Mouse (Mus musculus): ENCODE measurements at regions not wholly inside any gene's neighbourhood (a gene's known extent, or its start where the extent isn't known, plus 50 kb on each side); places are given as distances from the start of the nearest gene placed in this dataset.
A peak's percentile ranks its signal among the peaks of the same experiment; 100 is the strongest.

DNA sequence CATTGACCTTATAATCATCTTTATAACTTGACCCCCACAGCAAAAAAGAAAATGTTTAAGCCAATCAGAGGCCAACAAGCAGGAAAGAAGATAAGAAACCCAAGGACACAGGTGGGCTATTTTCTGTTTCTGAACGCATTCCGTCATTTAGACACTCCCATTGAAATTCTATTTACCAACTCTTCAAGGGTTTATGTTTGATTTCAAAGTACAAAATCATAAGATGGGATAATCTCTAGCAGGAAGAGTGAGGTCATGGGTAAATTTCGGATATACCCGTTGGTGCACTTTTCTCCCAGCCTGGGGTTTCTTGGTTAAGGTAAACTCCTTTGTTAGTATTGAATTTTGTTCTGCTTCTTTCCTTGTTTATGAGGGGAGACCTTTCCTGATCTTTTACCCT lies 230.9 kb upstream of the Dcn start:
- Histone ChIP-seq H3K9ac (replicated peaks; ENCODE audit: low read length, poor library complexity, severe bottlenecking) (no peak overlapping the region), H3K4me3 (ENCODE audit: low read depth, low read length) (no peak overlapping the region), H3K27ac (ENCODE audit: low read depth, low read length) (no peak overlapping the region), H3K36me3 (ENCODE audit: insufficient read depth, low read length) (no peaks in the 10 kb centered on the region), H3K4me1 (ENCODE audit: insufficient read depth, low read length) (no peaks in the 10 kb centered on the region), H3K9me3 (ENCODE audit: low read length) (no peaks in the 10 kb centered on the region), H3K27me3 (ENCODE audit: insufficient read depth, low read length) (no peaks in the 10 kb centered on the region), H3K4me2 (ENCODE audit: low read depth, low read length, poor library complexity, severe bottlenecking) (no peak overlapping the region)
- ATAC-seq (ENCODE audit: low FRiP score), result no peak
- no peak for TF ChIP-seq CTCF (IDR thresholded peaks at IDR 0.05)
- whole genome bisulfite sequencing, result 92% methylated on average over 4 of the region's 4 CpGs
- DNase-seq (ENCODE audit: low spot score), result no peak

DNA sequence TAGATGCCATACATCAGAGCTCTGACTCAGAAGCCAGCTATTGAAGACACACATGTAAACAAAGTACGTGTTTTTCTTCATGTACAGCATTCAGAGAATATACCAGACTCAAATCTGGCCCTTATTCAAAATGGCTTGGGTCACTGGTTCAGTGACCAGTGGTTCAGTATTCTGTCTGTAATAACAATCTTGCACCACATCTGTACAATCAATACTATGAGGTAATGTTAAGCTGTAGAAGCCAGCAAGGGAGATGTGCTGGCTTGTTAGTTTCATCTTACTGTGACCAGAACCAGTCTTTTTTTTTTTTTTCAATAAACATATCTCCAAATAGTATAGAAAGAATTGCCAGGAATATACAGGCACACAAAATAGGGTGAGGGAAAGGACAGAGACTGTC lies 229.6 kb upstream of the Dcn start:
- 76% methylated on average over 1 of the region's 1 CpGs for WGBS
- no peak overlapping the region for H3K4me3 ChIP-seq (ENCODE audit: low read depth, low read length)
- no peak overlapping the region for H3K4me2 ChIP-seq (ENCODE audit: low read depth, low read length, poor library complexity, severe bottlenecking)
- no peaks in the 10 kb centered on the region for H3K4me1 ChIP-seq (ENCODE audit: insufficient read depth, low read length)
- ATAC-seq (ENCODE audit: low FRiP score) (no peak), DNase-seq (ENCODE audit: low spot score) (no peak)
- no peak overlapping the region for H3K27ac ChIP-seq (ENCODE audit: low read depth, low read length)
- H3K36me3 ChIP-seq (ENCODE audit: insufficient read depth, low read length), result no peaks in the 10 kb centered on the region
- H3K27me3 ChIP-seq (ENCODE audit: insufficient read depth, low read length), result no peaks in the 10 kb centered on the region
- H3K9ac ChIP-seq (replicated peaks; ENCODE audit: low read length, poor library complexity, severe bottlenecking), result no peak overlapping the region
- no peaks in the 10 kb centered on the region for H3K9me3 ChIP-seq (ENCODE audit: low read length)
- no peak for TF ChIP-seq CTCF (IDR thresholded peaks at IDR 0.05)

DNA sequence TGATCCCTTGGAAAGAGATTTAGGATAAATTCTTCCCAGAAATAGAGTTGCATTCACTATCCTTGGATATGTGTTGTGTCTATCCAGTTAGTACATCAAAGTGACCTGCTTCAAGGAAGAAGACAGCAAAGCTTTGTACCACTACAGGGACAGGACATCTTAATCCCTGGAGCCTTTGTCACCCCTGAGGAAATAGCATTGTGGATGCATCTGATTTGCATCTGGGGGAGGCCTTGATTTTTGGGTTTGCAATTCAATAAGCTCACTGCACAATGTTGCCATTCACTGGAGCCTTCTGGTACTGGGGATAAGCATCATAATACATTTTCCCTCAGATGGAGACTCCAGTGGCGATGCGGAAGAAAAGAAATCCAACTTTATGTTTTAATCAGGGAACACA lies 229.2 kb upstream of the Dcn start:
- no peak overlapping the region for H3K4me3 ChIP-seq (ENCODE audit: low read depth, low read length)
- DNase-seq (ENCODE audit: low spot score), result peak; percentile 31
- ATAC-seq (ENCODE audit: low FRiP score), result peak; percentile 38; the same call in 1 of the 2 replicates
- no peak for TF ChIP-seq CTCF (IDR thresholded peaks at IDR 0.05)
- WGBS, result 54% methylated on average over 2 of the region's 2 CpGs
- no peak overlapping the region for H3K27ac ChIP-seq (ENCODE audit: low read depth, low read length)
- no peaks in the 10 kb centered on the region for H3K4me1 ChIP-seq (ENCODE audit: insufficient read depth, low read length)
- H3K4me2 ChIP-seq (ENCODE audit: low read depth, low read length, poor library complexity, severe bottlenecking), result no peak overlapping the region
- H3K9me3 ChIP-seq (ENCODE audit: low read length), result no peaks in the 10 kb centered on the region
- H3K27me3 ChIP-seq (ENCODE audit: insufficient read depth, low read length), result no peaks in the 10 kb centered on the region
- no peak overlapping the region for H3K9ac ChIP-seq (replicated peaks; ENCODE audit: low read length, poor library complexity, severe bottlenecking)
- no peaks in the 10 kb centered on the region for H3K36me3 ChIP-seq (ENCODE audit: insufficient read depth, low read length)

DNA sequence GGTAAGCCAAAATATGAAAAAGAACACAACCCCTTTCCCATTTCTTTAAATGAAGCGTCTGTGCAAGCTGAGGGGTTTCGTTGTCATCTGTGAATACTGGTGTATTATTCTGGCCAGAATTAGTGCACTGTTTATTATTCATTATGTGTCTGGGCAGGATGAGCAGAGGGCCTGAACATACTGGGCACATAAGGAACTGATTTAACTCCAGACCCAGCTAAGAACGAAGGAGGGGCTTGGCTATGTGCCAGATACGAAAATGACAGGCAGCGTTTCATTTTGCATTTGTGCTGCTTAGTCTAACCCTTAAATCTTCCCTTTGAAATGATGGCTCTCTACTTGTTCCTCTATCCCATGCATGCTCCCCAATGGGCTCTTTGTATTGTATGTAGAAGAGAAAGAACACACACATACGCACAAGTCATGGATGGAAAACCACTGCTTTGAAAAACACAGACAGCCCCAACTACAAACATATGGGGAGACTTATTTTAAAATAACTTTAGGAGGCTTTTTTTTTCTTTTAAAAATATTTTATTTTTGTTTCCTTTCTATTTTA lies 213.4 kb upstream of the Dcn start:
- Histone ChIP-seq H3K4me1 (ENCODE audit: insufficient read depth, low read length) (no peaks in the 10 kb centered on the region), H3K36me3 (ENCODE audit: insufficient read depth, low read length) (no peaks in the 10 kb centered on the region), H3K27ac (ENCODE audit: low read depth, low read length) (no peak overlapping the region), H3K4me3 (ENCODE audit: low read depth, low read length) (no peak overlapping the region), H3K4me2 (ENCODE audit: low read depth, low read length, poor library complexity, severe bottlenecking) (no peak overlapping the region), H3K9me3 (ENCODE audit: low read length) (no peaks in the 10 kb centered on the region), H3K27me3 (ENCODE audit: insufficient read depth, low read length) (no peaks in the 10 kb centered on the region), H3K9ac (replicated peaks; ENCODE audit: low read length, poor library complexity, severe bottlenecking) (no peak overlapping the region)
- peak; percentile 52 for DNase-seq (ENCODE audit: low spot score)
- TF ChIP-seq CTCF (IDR thresholded peaks at IDR 0.05), result no peak
- ATAC-seq (ENCODE audit: low FRiP score), result no peak
- WGBS, result 39% methylated on average over 6 of the region's 6 CpGs

DNA sequence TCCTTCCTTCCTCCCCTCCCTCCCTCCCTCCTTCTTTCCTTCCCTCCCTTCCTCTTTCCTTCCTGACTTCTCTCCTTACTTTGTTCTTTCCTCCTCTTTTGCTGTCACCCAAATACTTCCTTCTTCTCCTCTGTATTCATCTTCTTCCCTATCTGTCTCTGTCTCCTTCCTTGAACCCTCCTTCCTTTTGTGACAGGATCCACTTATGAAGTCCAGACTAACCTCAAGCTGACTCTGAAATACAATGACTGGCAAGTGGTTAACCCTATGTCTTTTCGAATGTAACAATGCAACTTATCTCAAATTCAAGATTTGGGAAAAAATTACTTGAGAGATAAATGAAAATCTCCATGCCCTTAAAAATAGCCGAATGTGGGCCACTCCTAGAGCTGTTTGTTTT lies 197.0 kb upstream of the Dcn start:
- H3K27me3 ChIP-seq (ENCODE audit: insufficient read depth, low read length), result no peaks in the 10 kb centered on the region
- H3K36me3 ChIP-seq (ENCODE audit: insufficient read depth, low read length), result no peaks in the 10 kb centered on the region
- no peak overlapping the region for H3K27ac ChIP-seq (ENCODE audit: low read depth, low read length)
- no peak overlapping the region for H3K4me2 ChIP-seq (ENCODE audit: low read depth, low read length, poor library complexity, severe bottlenecking)
- no peak for TF ChIP-seq CTCF (IDR thresholded peaks at IDR 0.05)
- ATAC-seq (ENCODE audit: low FRiP score) (no peak), DNase-seq (ENCODE audit: low spot score) (no peak)
- no peak overlapping the region for H3K9ac ChIP-seq (replicated peaks; ENCODE audit: low read length, poor library complexity, severe bottlenecking)
- WGBS, result 88% methylated on average over 2 of the region's 2 CpGs
- no peaks in the 10 kb centered on the region for H3K9me3 ChIP-seq (ENCODE audit: low read length)
- H3K4me1 ChIP-seq (ENCODE audit: insufficient read depth, low read length), result no peaks in the 10 kb centered on the region
- no peak overlapping the region for H3K4me3 ChIP-seq (ENCODE audit: low read depth, low read length)

DNA sequence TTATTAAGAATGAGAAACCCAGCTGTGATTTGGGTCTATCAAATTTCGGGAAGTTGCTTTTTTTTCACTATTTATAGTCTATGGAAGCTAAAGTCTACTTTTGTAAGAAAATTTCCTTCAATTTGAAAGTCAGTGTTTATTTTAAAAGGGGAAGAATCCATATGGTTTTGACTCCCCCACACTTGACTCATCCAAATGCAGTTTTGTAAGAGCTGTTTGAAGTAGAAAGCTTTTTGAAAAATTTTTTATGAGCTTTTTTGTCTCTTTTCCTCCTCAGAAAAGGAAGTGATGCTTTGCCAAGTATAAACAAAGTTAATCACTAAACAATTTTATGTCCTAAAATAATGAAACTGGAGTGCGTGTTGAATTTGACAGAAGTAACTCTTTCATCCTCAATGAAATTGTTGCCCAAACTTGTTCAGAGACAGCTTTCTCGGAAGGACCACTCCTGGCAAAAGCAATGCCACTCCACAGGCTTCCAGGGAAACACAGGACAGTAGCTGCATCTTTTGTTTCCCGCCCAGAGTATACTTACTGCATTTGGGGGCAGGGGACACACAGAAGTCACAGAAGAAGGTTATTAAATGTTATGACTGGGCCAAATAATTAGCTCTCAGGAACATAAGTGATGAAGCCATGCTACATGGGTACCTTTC lies 196.4 kb upstream of the Dcn start:
- DNase-seq (ENCODE audit: low spot score), result no peak
- no peak for TF ChIP-seq CTCF (IDR thresholded peaks at IDR 0.05)
- ATAC-seq (ENCODE audit: low FRiP score), result no peak
- Histone ChIP-seq H3K9me3 (ENCODE audit: low read length) (no peaks in the 10 kb centered on the region), H3K27ac (ENCODE audit: low read depth, low read length) (no peak overlapping the region), H3K9ac (replicated peaks; ENCODE audit: low read length, poor library complexity, severe bottlenecking) (no peak overlapping the region), H3K4me3 (ENCODE audit: low read depth, low read length) (no peak overlapping the region), H3K4me2 (ENCODE audit: low read depth, low read length, poor library complexity, severe bottlenecking) (no peak overlapping the region), H3K4me1 (ENCODE audit: insufficient read depth, low read length) (no peaks in the 10 kb centered on the region), H3K27me3 (ENCODE audit: insufficient read depth, low read length) (no peaks in the 10 kb centered on the region), H3K36me3 (ENCODE audit: insufficient read depth, low read length) (no peaks in the 10 kb centered on the region)
- WGBS, result 79% methylated on average over 4 of the region's 4 CpGs

All from midbrain, postnatal 0 days (tissue).